Mouse (Mus musculus): ENCODE measurements at regions not wholly inside any gene's neighbourhood (a gene's known extent, or its start where the extent isn't known, plus 50 kb on each side); places are given as distances from the start of the nearest gene placed in this dataset.

DNA sequence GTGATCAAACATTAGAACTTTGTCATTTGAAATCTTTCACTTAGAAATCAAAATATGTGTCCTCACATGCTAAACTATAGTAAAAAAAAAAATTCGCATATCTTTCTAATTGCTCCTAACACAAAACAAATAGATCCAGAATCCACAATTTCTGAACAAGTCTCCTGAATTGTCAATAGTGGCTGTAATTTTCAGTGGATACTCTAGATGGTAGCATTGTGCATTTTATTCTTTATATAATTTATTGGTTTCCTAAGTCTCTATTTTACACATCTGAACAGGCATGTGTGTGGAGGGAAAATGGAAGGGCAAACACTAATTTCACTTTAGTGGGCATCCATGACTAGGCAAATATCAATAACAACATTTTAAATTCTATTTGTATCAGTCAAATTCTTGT lies 63.7 kb upstream of the Tnmd start:
- peak; percentile 17 for DNase-seq (ENCODE audit: low read depth)

DNA sequence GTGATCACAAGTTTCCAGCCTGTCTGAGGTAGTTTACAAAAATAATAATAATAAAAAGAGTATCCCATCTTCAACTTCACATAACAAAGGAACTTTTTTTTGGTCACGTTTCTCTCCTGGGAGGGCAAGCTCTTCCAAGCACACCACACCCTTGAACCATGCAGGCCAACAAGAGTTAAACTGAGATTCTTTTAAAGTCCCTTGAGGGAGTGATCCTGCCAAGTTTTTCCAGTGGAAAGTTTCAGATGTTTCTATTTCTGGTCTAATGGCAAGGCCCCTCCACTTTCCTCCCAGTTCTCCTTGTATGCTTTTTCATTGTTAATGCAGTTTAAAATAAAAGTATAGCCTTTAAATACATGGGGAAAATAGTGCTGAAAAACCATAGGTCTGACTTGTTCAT lies 65.2 kb upstream of the Pcdh19 start:
- DNase-seq (ENCODE audit: low read depth), result no peak

- no peak for DNase-seq (ENCODE audit: low read depth)
Measured at GRCm38 (mm10) chrX:133752232-133752631, 63.4 kb upstream of the Pcdh19 start.

GRCm38 (mm10) chrX:133743446-133743845 lies 54.7 kb upstream of the Pcdh19 start:
- no peak for DNase-seq (ENCODE audit: low read depth)

DNA sequence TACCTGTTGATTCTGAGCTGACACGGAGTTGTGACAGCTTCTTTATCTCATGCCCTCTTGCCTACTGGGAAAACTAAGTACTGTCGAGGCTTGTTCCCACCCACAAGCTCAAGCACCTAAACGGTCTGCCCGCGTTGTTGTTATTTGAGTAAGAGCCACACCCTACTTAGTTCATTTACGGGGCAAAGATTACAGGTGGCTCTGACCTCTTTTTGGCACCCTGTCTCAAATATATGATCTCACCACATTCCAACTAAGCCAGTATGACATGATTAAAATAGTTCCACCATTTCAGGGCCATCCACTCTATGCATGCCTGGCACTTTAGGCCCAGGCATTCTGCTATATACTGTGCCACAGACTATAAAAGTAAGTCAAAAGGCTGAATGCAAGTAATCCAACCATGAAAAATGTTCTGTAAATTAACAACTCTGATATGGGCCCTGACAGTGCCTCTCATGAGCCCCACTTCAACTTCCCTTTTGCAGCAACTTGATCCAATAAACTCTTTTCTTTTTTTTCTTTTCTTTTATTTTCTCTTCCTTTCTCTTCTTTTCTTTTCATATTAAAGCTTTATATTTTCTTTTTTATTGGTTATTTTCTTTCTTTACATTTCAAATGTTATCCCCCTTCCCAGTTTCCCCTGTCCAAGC lies 50.3 kb upstream of the Pcdh19 start:
- no peak for DNase-seq (ENCODE audit: low read depth)
